Mouse (Mus musculus): ENCODE measurements around the gene Bdkrb2. TPM values are rescaled to one million over a fixed set of nuclear protein-coding genes. Genes with fewer than 3 reads are reported as not detected.

Gene Bdkrb2
- 0.45 and 1.1 TPM in 2 replicates for polyA plus RNA-seq (2012; rRNA removed)

DNA sequence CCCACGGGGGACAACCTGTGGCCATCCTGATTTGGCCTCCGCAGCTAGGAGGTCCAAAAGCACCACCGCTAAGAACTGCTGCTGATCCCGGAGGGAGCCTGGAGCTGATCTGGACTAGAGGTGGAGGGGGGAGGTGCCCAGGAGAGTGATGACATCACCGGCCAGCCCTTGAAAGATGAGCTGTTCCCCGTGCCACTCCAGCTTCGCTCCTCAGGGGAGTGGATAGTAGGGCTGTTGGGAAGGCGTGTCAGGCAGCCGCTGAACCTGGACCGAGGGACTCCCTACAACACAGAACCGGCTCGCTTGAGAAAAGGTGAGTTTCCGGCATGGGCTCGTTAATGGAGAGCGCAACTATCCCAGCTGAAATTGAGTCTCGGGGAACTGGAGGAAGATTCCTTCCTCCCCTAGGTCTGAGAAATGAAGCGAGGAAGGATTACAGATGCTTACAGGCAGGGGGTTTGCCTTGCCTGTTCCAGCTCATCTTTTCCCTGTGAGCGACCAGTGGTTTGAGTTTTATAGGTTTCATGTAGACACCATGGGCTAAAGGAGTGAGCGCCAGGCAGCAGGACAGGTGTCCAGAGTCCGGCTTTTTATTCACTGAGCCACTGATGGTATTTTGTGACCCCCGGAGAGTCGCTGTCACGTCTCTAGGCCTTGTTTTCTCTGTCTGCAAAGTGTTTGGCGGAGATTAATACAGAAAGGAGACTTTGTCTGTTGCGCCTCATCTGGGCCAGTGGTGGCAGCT is at the start of gene Bdkrb2:
Bdkrb2 (plus strand) TSS at position 291 of the 745 bp plus-strand sequence.

DNA sequence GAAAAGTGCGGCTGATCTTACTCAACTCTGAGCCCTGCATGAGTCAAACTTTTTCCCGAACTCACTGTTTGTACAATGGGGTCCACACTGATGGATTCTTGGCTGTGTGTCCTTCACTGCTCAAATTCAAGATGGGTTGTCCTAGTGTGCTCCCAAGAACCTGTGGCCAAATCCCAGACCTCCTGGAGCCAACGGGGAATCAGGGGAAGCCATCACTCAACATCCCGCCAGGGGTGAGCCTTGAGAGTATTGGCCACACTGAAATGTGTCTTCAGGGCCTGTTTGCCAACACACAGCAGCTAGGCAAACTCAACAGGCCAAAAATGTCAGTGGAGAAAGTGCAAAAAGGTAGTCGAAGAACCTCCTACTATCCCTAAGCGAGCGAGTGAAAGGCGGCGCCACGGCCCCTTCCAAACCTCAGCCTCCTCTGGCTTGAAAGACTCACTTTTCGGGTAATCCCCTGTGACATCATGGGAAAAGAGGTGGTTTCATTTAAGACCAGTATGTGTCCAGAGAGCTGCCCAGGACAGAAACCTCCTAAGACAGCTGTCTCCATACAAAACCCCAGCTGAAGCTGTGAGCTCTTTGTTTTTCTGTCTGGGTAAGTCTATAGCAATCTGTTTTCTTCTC is 39.7 kb downstream of the Bdkrb2 start, which contains the start of gene Bdkrb1:
Bdkrb1 (plus strand) TSS at position 505 of the 630 bp plus-strand sequence.

Other genes starting within 250 kb of the Bdkrb2 start
- 7.4 and 9.6 TPM in 2 replicates for gene Tunar, start 229.4 kb upstream of the Bdkrb2 start, polyA plus RNA-seq (2012; rRNA removed)
- 76.4 and 79.2 TPM in 2 replicates for gene D430019H16Rik, start 109.4 kb upstream of the Bdkrb2 start, polyA plus RNA-seq (2012; rRNA removed)
- gene Bdkrb1, start 39.9 kb downstream of the Bdkrb2 start, polyA plus RNA-seq (2012; rRNA removed) = 0.05 and 0.06 TPM in 2 replicates
- gene Gskip, start 121.6 kb downstream of the Bdkrb2 start, polyA plus RNA-seq (2012; rRNA removed) = 15.8 and 16.0 TPM in 2 replicates
- 31.4 and 32.0 TPM in 2 replicates for gene Atg2b, start 122.0 kb downstream of the Bdkrb2 start, polyA plus RNA-seq (2012; rRNA removed)
- 3.0 and 3.1 TPM in 2 replicates for gene Ak7, start 142.8 kb downstream of the Bdkrb2 start, polyA plus RNA-seq (2012; rRNA removed)
- gene Papola, start 221.5 kb downstream of the Bdkrb2 start, polyA plus RNA-seq (2012; rRNA removed) = 166 and 174 TPM in 2 replicates

Data from central nervous system, embryonic 14 days (tissue).